Mouse (Mus musculus): Measurements from ENCODE around the gene Mad1l1. TPM values are rescaled to one million over a fixed set of nuclear protein-coding genes. Genes with fewer than 3 reads are reported as not detected.

Mad1l1 gene
- polyA plus RNA-seq, 2 experiments = 31.8 to 38.2 TPM

- no peak overlapping the region for H3K4me3 ChIP-seq (replicated peaks; ENCODE audit: low read length)
- ATAC-seq (ENCODE audit: low FRiP score, low read depth) = no peak
- 78% methylated on average over 3 of the region's 3 CpGs for WGBS
Measured at GRCm38 (mm10) chr5:140041055-140041454, 280.3 kb downstream of the Mad1l1 start.

GRCm38 (mm10) chr5:140037587-140038233 lies 283.6 kb downstream of the Mad1l1 start:
- H3K27ac ChIP-seq (replicated peaks; ENCODE audit: low read depth, low read length) = no peak overlapping the region
- no peaks in the 10 kb centered on the region for H3K9me3 ChIP-seq (ENCODE audit: control insufficient read depth, low read length)
- no peak for DNase-seq (ENCODE audit: low spot score)
- H3K4me1 ChIP-seq (ENCODE audit: control insufficient read depth, insufficient read depth, low read length) = no peaks in the 10 kb centered on the region
- H3K27me3 ChIP-seq (ENCODE audit: control insufficient read depth, insufficient read depth, low read length) = no peaks in the 10 kb centered on the region
- WGBS = 80% methylated on average over 6 of the region's 6 CpGs
- no peak overlapping the region for H3K9ac ChIP-seq (ENCODE audit: low read depth, low read length, severe bottlenecking)
- no peak for ATAC-seq (ENCODE audit: low FRiP score, low read depth)
- H3K4me3 ChIP-seq (replicated peaks; ENCODE audit: low read length) = no peak overlapping the region
- no peaks in the 10 kb centered on the region for H3K36me3 ChIP-seq (ENCODE audit: control insufficient read depth, insufficient read depth, low read length)
- TF ChIP-seq POLR2A (IDR thresholded peaks at IDR 0.05; ENCODE audit: borderline replicate concordance, extremely low read depth, insufficient read depth, insufficient read length) = no peak
- H3K4me2 ChIP-seq (replicated peaks; ENCODE audit: low read depth, low read length, severe bottlenecking) = no peak overlapping the region

More at GRCm38 (mm10) chr5:140041055-140041454, 280.3 kb downstream of the Mad1l1 start:
- no peak overlapping the region for H3K27ac ChIP-seq (replicated peaks; ENCODE audit: low read depth, low read length)
- H3K9ac ChIP-seq (ENCODE audit: low read depth, low read length, severe bottlenecking) = no peak overlapping the region
- no peak for DNase-seq (ENCODE audit: low spot score)
- H3K27me3 ChIP-seq (ENCODE audit: control insufficient read depth, insufficient read depth, low read length) = no peaks in the 10 kb centered on the region
- no peak overlapping the region for H3K4me2 ChIP-seq (replicated peaks; ENCODE audit: low read depth, low read length, severe bottlenecking)
- no peak for TF ChIP-seq POLR2A (IDR thresholded peaks at IDR 0.05; ENCODE audit: borderline replicate concordance, extremely low read depth, insufficient read depth, insufficient read length)
- H3K36me3 ChIP-seq (ENCODE audit: control insufficient read depth, insufficient read depth, low read length) = no peaks in the 10 kb centered on the region
- no peaks in the 10 kb centered on the region for H3K9me3 ChIP-seq (ENCODE audit: control insufficient read depth, low read length)
- H3K4me1 ChIP-seq (ENCODE audit: control insufficient read depth, insufficient read depth, low read length) = no peaks in the 10 kb centered on the region; the same call in 1 of the 2 replicates

GRCm38 (mm10) chr5:140035641-140036040 lies 285.7 kb downstream of the Mad1l1 start:
- TF ChIP-seq POLR2A (IDR thresholded peaks at IDR 0.05; ENCODE audit: borderline replicate concordance, extremely low read depth, insufficient read depth, insufficient read length) = no peak
- no peaks in the 10 kb centered on the region for H3K9me3 ChIP-seq (ENCODE audit: control insufficient read depth, low read length)
- DNase-seq (ENCODE audit: low spot score) = no peak
- no peak overlapping the region for H3K4me3 ChIP-seq (replicated peaks; ENCODE audit: low read length)
- H3K36me3 ChIP-seq (ENCODE audit: control insufficient read depth, insufficient read depth, low read length) = no peaks in the 10 kb centered on the region
- no peak overlapping the region for H3K4me2 ChIP-seq (replicated peaks; ENCODE audit: low read depth, low read length, severe bottlenecking)
- H3K4me1 ChIP-seq (ENCODE audit: control insufficient read depth, insufficient read depth, low read length) = no peaks in the 10 kb centered on the region
- no peak overlapping the region for H3K27ac ChIP-seq (replicated peaks; ENCODE audit: low read depth, low read length)
- no peak overlapping the region for H3K9ac ChIP-seq (ENCODE audit: low read depth, low read length, severe bottlenecking)
- 83% methylated on average over 3 of the region's 3 CpGs for WGBS
- H3K27me3 ChIP-seq (ENCODE audit: control insufficient read depth, insufficient read depth, low read length) = no peaks in the 10 kb centered on the region
- ATAC-seq (ENCODE audit: low FRiP score, low read depth) = no peak

GRCm38 (mm10) chr5:140035025-140035330 lies 286.4 kb downstream of the Mad1l1 start:
- Histone ChIP-seq H3K4me1 (ENCODE audit: control insufficient read depth, insufficient read depth, low read length) (no peaks in the 10 kb centered on the region), H3K9me3 (ENCODE audit: control insufficient read depth, low read length) (no peaks in the 10 kb centered on the region), H3K27me3 (ENCODE audit: control insufficient read depth, insufficient read depth, low read length) (no peaks in the 10 kb centered on the region), H3K27ac (replicated peaks; ENCODE audit: low read depth, low read length) (no peak overlapping the region), H3K9ac (ENCODE audit: low read depth, low read length, severe bottlenecking) (no peak overlapping the region), H3K4me2 (replicated peaks; ENCODE audit: low read depth, low read length, severe bottlenecking) (no peak overlapping the region), H3K4me3 (replicated peaks; ENCODE audit: low read length) (no peak overlapping the region), H3K36me3 (ENCODE audit: control insufficient read depth, insufficient read depth, low read length) (no peaks in the 10 kb centered on the region)
- WGBS = 50% methylated on average over 1 of the region's 1 CpGs
- DNase-seq (ENCODE audit: low spot score) = no peak
- no peak for TF ChIP-seq POLR2A (IDR thresholded peaks at IDR 0.05; ENCODE audit: borderline replicate concordance, extremely low read depth, insufficient read depth, insufficient read length)
- ATAC-seq (ENCODE audit: low FRiP score, low read depth) = no peak

- WGBS = 97% methylated on average over 5 of the region's 5 CpGs
- Histone ChIP-seq H3K36me3 (ENCODE audit: control insufficient read depth, insufficient read depth, low read length) (no peaks in the 10 kb centered on the region), H3K27me3 (ENCODE audit: control insufficient read depth, insufficient read depth, low read length) (no peaks in the 10 kb centered on the region), H3K9ac (ENCODE audit: low read depth, low read length, severe bottlenecking) (no peak overlapping the region), H3K4me1 (ENCODE audit: control insufficient read depth, insufficient read depth, low read length) (no peaks in the 10 kb centered on the region), H3K4me2 (replicated peaks; ENCODE audit: low read depth, low read length, severe bottlenecking) (no peak overlapping the region), H3K27ac (replicated peaks; ENCODE audit: low read depth, low read length) (no peak overlapping the region), H3K4me3 (replicated peaks; ENCODE audit: low read length) (no peak overlapping the region), H3K9me3 (ENCODE audit: control insufficient read depth, low read length) (no peaks in the 10 kb centered on the region)
- no peak for TF ChIP-seq POLR2A (IDR thresholded peaks at IDR 0.05; ENCODE audit: borderline replicate concordance, extremely low read depth, insufficient read depth, insufficient read length)
- no peak for DNase-seq (ENCODE audit: low spot score)
- no peak for ATAC-seq (ENCODE audit: low FRiP score, low read depth)
Measured at GRCm38 (mm10) chr5:140034300-140035024, 286.9 kb downstream of the Mad1l1 start.
